Mouse (Mus musculus) C2C12 (cell line): ENCODE results near the gene Taar6. TPM values are rescaled to one million over a fixed set of nuclear protein-coding genes. Genes with fewer than 3 reads are reported as not detected.

ENCODE experiments used
- H3K27me3 ChIP-seq: one replicate; pipeline ENCODE4 v1.6.1; 2011; ENCODE audit not compliant: control insufficient read depth, insufficient read depth, insufficient read length
- H3K36me3 ChIP-seq: one replicate; pipeline ENCODE4 v1.6.1; 2011; ENCODE audit not compliant: control insufficient read depth, insufficient read depth
- H3K4me3 ChIP-seq: one replicate; pipeline ENCODE4 v1.5.1; 2011; ENCODE audit warnings: mild to moderate bottlenecking, control low read depth; ENCODE audit not compliant: poor library complexity, insufficient read depth, severe bottlenecking
- H3K79me2 ChIP-seq: one replicate; pipeline ENCODE4 v1.6.1; 2011; ENCODE audit not compliant: control insufficient read depth, insufficient read depth
- H3K79me3 ChIP-seq: one replicate; pipeline ENCODE4 v1.6.1; 2011; ENCODE audit warnings: low read depth, control low read depth
- H3ac ChIP-seq: one replicate; pipeline ENCODE3; 2011; ENCODE audit warnings: low read depth; ENCODE audit not compliant: control insufficient read depth, insufficient read length
- CEBPB ChIP-seq: IDR thresholded peaks from one replicate; pipeline ENCODE4 v1.6.1; 2011; ENCODE audit warnings: low read depth, mild to moderate bottlenecking, control low read depth, moderate library complexity
- CTCF ChIP-seq: IDR thresholded peaks from one replicate; pipeline ENCODE4 v1.5.1; 2011; ENCODE audit not compliant: control insufficient read depth, insufficient read depth, insufficient read length
- FOSL1 ChIP-seq: IDR thresholded peaks from one replicate; pipeline ENCODE4 v1.8.0; 2011; ENCODE audit warnings: mild to moderate bottlenecking, low read length; ENCODE audit not compliant: poor library complexity, insufficient read depth, severe bottlenecking
- MAX ChIP-seq: IDR thresholded peaks from one replicate; pipeline ENCODE4 v1.6.1; 2011; ENCODE audit warnings: mild to moderate bottlenecking, control low read depth
- MYOD1 ChIP-seq: IDR thresholded peaks from one replicate; pipeline ENCODE4 v1.6.1; 2011; ENCODE audit warnings: low read depth; ENCODE audit not compliant: control insufficient read depth, insufficient read length
- MYOG ChIP-seq: IDR thresholded peaks from one replicate; pipeline ENCODE4 v1.6.1; 2011; ENCODE audit not compliant: control insufficient read depth, insufficient read length; ENCODE audit errors: extremely low read depth
- USF1 ChIP-seq: IDR thresholded peaks from one replicate; pipeline ENCODE4 v1.6.1; 2011; ENCODE audit warnings: low read depth, mild to moderate bottlenecking, control low read depth, moderate library complexity
- long read RNA-seq, 2 experiments: library from polyadenylated mRNA; unstranded; transcript quantifications; one replicate each; pipeline ENCODE4 v2.0.0; 2019 to 2020
- polyA plus RNA-seq: library from polyadenylated mRNA; unstranded; fragments of >200 nt; fragmentation: generic; extraction: Trizol; gene quantifications from one replicate; pipeline ENCODE4 v1.2.1, GENCODE M21; 2012; ENCODE audit warnings: missing spikeins

Gene Taar6
- polyA plus RNA-seq: not detected
- long read RNA-seq, experiment 1: 0 reads
- long read RNA-seq, experiment 2: 0 reads

DNA sequence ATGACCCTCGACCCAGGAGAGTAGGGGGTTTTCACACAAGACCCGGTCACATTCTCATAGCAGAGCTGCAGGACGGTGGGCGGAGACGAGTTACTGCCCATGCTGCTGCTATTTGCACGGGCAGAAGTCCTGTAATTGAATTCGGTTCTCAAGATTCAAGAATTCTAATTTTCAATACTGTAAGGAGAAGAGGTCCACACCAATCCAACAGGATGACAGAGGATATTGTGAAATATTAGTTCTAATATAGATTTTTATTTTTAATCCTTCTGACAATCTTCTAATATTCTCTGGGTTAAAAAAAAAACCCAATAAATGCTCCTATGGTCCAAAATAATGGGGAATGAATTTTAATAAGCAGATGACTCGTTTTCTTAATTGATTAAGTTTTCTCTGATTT, at the start of gene Taar6:
Gene Taar6 (minus strand): TSS at position 101 of the 400 bp plus-strand sequence.
- H3K27me3 ChIP-seq: peaks cover 7% of the 10 kb centered on the region
- no peak within 1 kb of the TSS for H3K4me3 ChIP-seq
- no peaks in the 10 kb centered on the region for H3K79me2 ChIP-seq
- no peak within 1 kb of the TSS for H3ac ChIP-seq
- TF ChIP-seq CTCF (no peak), MYOG (no peak), FOSL1 (no peak), MAX (no peak), CEBPB (no peak), MYOD1 (no peak), USF1 (no peak)
- H3K36me3 ChIP-seq: no peaks in the 10 kb centered on the region
- no peaks in the 10 kb centered on the region for H3K79me3 ChIP-seq

GRCm38 (mm10) chr10:24031347-24031746, 45.9 kb upstream of the Taar6 start:
- Histone ChIP-seq H3K27me3 (no peaks in the 10 kb centered on the region), H3K79me2 (no peaks in the 10 kb centered on the region), H3K36me3 (no peaks in the 10 kb centered on the region), H3K4me3 (no peak overlapping the region), H3ac (no peak overlapping the region), H3K79me3 (no peaks in the 10 kb centered on the region)
- no peak for TF ChIP-seq MYOD1
- TF ChIP-seq CEBPB: no peak

GRCm38 (mm10) chr10:24026922-24027321, 41.5 kb upstream of the Taar6 start, which contains the start of gene Taar7d:
Gene Taar7d (plus strand): TSS chr10:24027222.
- no peak within 1 kb of the TSS for H3K4me3 ChIP-seq
- TF ChIP-seq MYOG (no peak), FOSL1 (no peak), MYOD1 (no peak), CTCF (no peak), MAX (no peak), USF1 (no peak), CEBPB (no peak)
- H3K36me3 ChIP-seq: no peaks in the 10 kb centered on the region

GRCm38 (mm10) chr10:24008143-24008542, 22.7 kb upstream of the Taar6 start:
- no peaks in the 10 kb centered on the region for H3K27me3 ChIP-seq
- no peak overlapping the region for H3ac ChIP-seq
- H3K36me3 ChIP-seq: no peaks in the 10 kb centered on the region
- H3K79me2 ChIP-seq: no peaks in the 10 kb centered on the region
- TF ChIP-seq USF1 (no peak), CEBPB (no peak), CTCF (no peak), MYOG (no peak), MAX (no peak), MYOD1 (no peak), FOSL1 (no peak)
- no peaks in the 10 kb centered on the region for H3K79me3 ChIP-seq
- no peak overlapping the region for H3K4me3 ChIP-seq

More at GRCm38 (mm10) chr10:24026922-24027321, 41.5 kb upstream of the Taar6 start, which contains the start of gene Taar7d:
- Histone ChIP-seq H3K79me2 (no peaks in the 10 kb centered on the region), H3ac (no peak within 1 kb of the TSS), H3K79me3 (no peaks in the 10 kb centered on the region), H3K27me3 (peaks cover 2% of the 10 kb centered on the region)

DNA sequence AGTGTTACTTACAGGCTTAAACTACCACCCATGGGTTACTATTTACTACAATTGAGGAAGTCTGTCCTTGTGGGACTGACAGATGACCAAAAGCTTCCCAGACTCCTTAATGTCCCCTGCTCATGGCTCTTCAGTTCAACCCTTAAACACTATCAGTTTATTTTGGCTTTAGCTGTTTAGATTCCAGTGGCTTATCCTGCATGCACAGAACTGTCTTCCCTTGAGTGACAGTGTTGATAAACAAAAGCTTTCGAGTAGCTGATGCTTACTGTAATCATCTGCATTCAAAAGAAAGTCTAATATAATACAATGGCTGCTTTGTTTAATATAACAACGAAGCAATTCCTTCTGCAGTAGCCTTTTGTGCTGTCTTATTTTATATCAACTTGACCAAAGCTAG, 21.6 kb upstream of the Taar6 start:
- TF ChIP-seq CEBPB (no peak), USF1 (no peak), FOSL1 (no peak), MYOG (no peak), CTCF (no peak), MYOD1 (no peak), MAX (no peak)
- Histone ChIP-seq H3K36me3 (no peaks in the 10 kb centered on the region), H3K4me3 (no peak overlapping the region), H3K79me3 (no peaks in the 10 kb centered on the region), H3K79me2 (no peaks in the 10 kb centered on the region), H3K27me3 (no peaks in the 10 kb centered on the region), H3ac (no peak overlapping the region)

DNA sequence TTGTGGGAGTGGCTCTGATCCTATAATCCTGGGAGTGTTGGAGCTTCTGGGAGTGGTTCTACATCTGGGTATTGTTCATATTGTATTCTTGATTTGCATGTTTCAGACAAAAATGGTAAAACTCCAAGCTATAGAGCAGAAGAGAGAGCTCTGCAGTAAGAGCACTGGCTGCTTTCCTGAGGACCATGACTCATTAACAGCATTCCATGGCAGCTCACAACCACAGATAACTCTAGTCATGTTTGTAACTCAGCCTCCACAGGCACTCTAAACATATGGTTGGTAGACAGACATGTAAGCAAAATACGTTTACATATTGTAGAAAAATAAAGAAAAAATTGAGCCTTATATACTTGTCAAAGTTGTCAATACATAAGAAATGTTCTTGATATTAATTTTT, 21.0 kb upstream of the Taar6 start:
- no peaks in the 10 kb centered on the region for H3K36me3 ChIP-seq

More for the DNA sequence above, 21.0 kb upstream of the Taar6 start:
- H3K79me3 ChIP-seq: no peaks in the 10 kb centered on the region
- no peaks in the 10 kb centered on the region for H3K79me2 ChIP-seq
- H3K27me3 ChIP-seq: no peaks in the 10 kb centered on the region
- H3K4me3 ChIP-seq: no peak overlapping the region
- no peak for TF ChIP-seq MAX
- no peak for TF ChIP-seq CEBPB
- TF ChIP-seq CTCF: no peak
- no peak for TF ChIP-seq MYOG
- no peak for TF ChIP-seq FOSL1
- no peak for TF ChIP-seq MYOD1
- no peak for TF ChIP-seq USF1
- H3ac ChIP-seq: no peak overlapping the region
